Mouse (Mus musculus) CD8-positive naive resting alpha-beta T cell, adult 2 months (primary cell): ENCODE results near the gene Nufip2.

Experiments
- DNase-seq, 2 experiments: peaks; one replicate each; pipeline ENCODE4 v3.0.0; 2022; ENCODE audit warnings: low read depth in 2 of 2, low spot score in 2 of 2

The Nufip2 gene

GRCm38 (mm10) chr11:77769496-77769895 lies 83.5 kb downstream of the Nufip2 start:
- no peak for DNase-seq

- no peak for DNase-seq
Observed at GRCm38 (mm10) chr11:77770346-77770745, 84.4 kb downstream of the Nufip2 start.

GRCm38 (mm10) chr11:77771879-77772713 lies 86.1 kb downstream of the Nufip2 start:
- no peak for DNase-seq

GRCm38 (mm10) chr11:77775701-77776400 lies 89.9 kb downstream of the Nufip2 start:
- no peak for DNase-seq

GRCm38 (mm10) chr11:77777436-77777835 lies 91.5 kb downstream of the Nufip2 start:
- DNase-seq: no peak

GRCm38 (mm10) chr11:77777937-77778336 lies 92.0 kb downstream of the Nufip2 start:
- DNase-seq: no peak

- no peak for DNase-seq
Observed at GRCm38 (mm10) chr11:77779240-77779639, 93.3 kb downstream of the Nufip2 start.

GRCm38 (mm10) chr11:77781088-77781487 lies 95.1 kb downstream of the Nufip2 start:
- no peak for DNase-seq

- DNase-seq: no peak
Observed at GRCm38 (mm10) chr11:77782104-77782815, 96.3 kb downstream of the Nufip2 start.

GRCm38 (mm10) chr11:77783211-77783746 lies 97.3 kb downstream of the Nufip2 start:
- DNase-seq: no peak

GRCm38 (mm10) chr11:77783747-77784646 lies 98.0 kb downstream of the Nufip2 start:
- DNase-seq: peak; percentile 18 to 35

GRCm38 (mm10) chr11:77784894-77785293 lies 98.9 kb downstream of the Nufip2 start:
- no peak for DNase-seq

GRCm38 (mm10) chr11:77785396-77785767 lies 99.4 kb downstream of the Nufip2 start:
- DNase-seq: no peak

GRCm38 (mm10) chr11:77785768-77786561 lies 100.0 kb downstream of the Nufip2 start:
- DNase-seq: no peak

- DNase-seq: no peak
Observed at GRCm38 (mm10) chr11:77787707-77788106, 101.8 kb downstream of the Nufip2 start, which contains the start of gene Gm10277. TSS of gene Gm10277 (minus strand) at chr11:77787747.

- DNase-seq: no peak
Observed at GRCm38 (mm10) chr11:77789512-77789911, 103.6 kb downstream of the Nufip2 start.

GRCm38 (mm10) chr11:77790286-77790685 lies 104.3 kb downstream of the Nufip2 start:
- DNase-seq: no peak

- no peak for DNase-seq
Observed at GRCm38 (mm10) chr11:77791241-77791727, 105.3 kb downstream of the Nufip2 start.
